Mouse (Mus musculus): ENCODE data around the gene Hspd1. TPM values are rescaled to one million over a fixed set of nuclear protein-coding genes. Genes with fewer than 3 reads are reported as not detected.

The Hspd1 gene
- 100 to 1,000 TPM; 139 to 171 TPM for polyA plus RNA-seq (2017; shearing (Covaris generic))

GRCm38 (mm10) chr1:55087932-55088610 lies at the start of gene Hspd1, which contains the start of gene Hspe1:
TSS of gene Hspd1 (minus strand) at chr1:55088243.
TSS of gene Hspe1 (plus strand) at chr1:55088132.

GRCm38 (mm10) chr1:55130943-55131401 lies 42.9 kb upstream of the Hspd1 start, which contains the start of gene Mob4:
TSS of gene Mob4 (plus strand) at chr1:55131231.

GRCm38 (mm10) chr1:55052355-55052953 lies 35.6 kb downstream of the Hspd1 start, which contains the start of gene Coq10b:
TSS of gene Coq10b (plus strand) at chr1:55052770.

Other genes with a start within 250 kb of the Hspd1 start
- 100 to 1,000 TPM; 229 to 333 TPM for gene Ankrd44, start 161.9 kb downstream of the Hspd1 start, polyA plus RNA-seq (2017; shearing (Covaris generic))
- 100 to 1,000 TPM; 537 to 561 TPM for gene Sf3b1, start 60.8 kb downstream of the Hspd1 start, polyA plus RNA-seq (2017; shearing (Covaris generic))
- 10 to 100 TPM; 34.0 to 43.1 TPM for gene Coq10b, start 35.5 kb downstream of the Hspd1 start, polyA plus RNA-seq (2017; shearing (Covaris generic))
- 100 to 1,000 TPM; 147 to 165 TPM for gene Hspe1, start 111 bp downstream of the Hspd1 start, polyA plus RNA-seq (2017; shearing (Covaris generic))
- gene Mob4, start 43.0 kb upstream of the Hspd1 start, polyA plus RNA-seq (2017; shearing (Covaris generic)), result 10 to 100 TPM; 98.7 TPM
- 1 to 10 TPM; 5.2 to 9.1 TPM for gene Rftn2, start 138.5 kb upstream of the Hspd1 start, polyA plus RNA-seq (2017; shearing (Covaris generic))
- 1 to 10 TPM; 2.5 to 3.9 TPM for gene Mars2, start 148.9 kb upstream of the Hspd1 start, polyA plus RNA-seq (2017; shearing (Covaris generic))